Mouse (Mus musculus) cerebellum, adult 11 months (tissue): ENCODE data around the gene Cadps.

ENCODE experiments used
- DNase-seq: peaks from one replicate; pipeline ENCODE4 v3.0.0; 2022

Cadps gene

GRCm38 (mm10) chr14:12387176-12387575 is 435.7 kb downstream of the Cadps start:
- DNase-seq = no peak

- no peak for DNase-seq
These were observed 445.0 kb downstream of the Cadps start for GRCm38 (mm10) chr14:12377883-12378282.

- DNase-seq = no peak
These were observed 445.6 kb downstream of the Cadps start for GRCm38 (mm10) chr14:12377289-12377688.

GRCm38 (mm10) chr14:12375451-12375850 is 447.4 kb downstream of the Cadps start:
- DNase-seq = no peak

- no peak for DNase-seq
These were observed 472.5 kb downstream of the Cadps start for GRCm38 (mm10) chr14:12350271-12350916.

GRCm38 (mm10) chr14:12349334-12350090 is 473.4 kb downstream of the Cadps start:
- no peak for DNase-seq

- no peak for DNase-seq
These were observed 474.8 kb downstream of the Cadps start, which contains the start of gene Fezf2 for GRCm38 (mm10) chr14:12348089-12348488. Gene Fezf2, minus strand, starts transcription at chr14:12348189.

GRCm38 (mm10) chr14:12346865-12347600 is 475.8 kb downstream of the Cadps start:
- DNase-seq = no peak

- DNase-seq = no peak
These were observed 476.6 kb downstream of the Cadps start for GRCm38 (mm10) chr14:12346011-12346864.

GRCm38 (mm10) chr14:12345241-12345921 is 477.5 kb downstream of the Cadps start:
- no peak for DNase-seq

- no peak for DNase-seq
These were observed 478.1 kb downstream of the Cadps start for GRCm38 (mm10) chr14:12344746-12345240.

- DNase-seq = no peak
These were observed 478.7 kb downstream of the Cadps start for GRCm38 (mm10) chr14:12344061-12344745.

- DNase-seq = no peak
These were observed 479.4 kb downstream of the Cadps start for GRCm38 (mm10) chr14:12343451-12343941.

- no peak for DNase-seq
These were observed 480.3 kb downstream of the Cadps start for GRCm38 (mm10) chr14:12342458-12343131.

GRCm38 (mm10) chr14:12341789-12342457 is 481.0 kb downstream of the Cadps start:
- no peak for DNase-seq

- DNase-seq = no peak
These were observed 481.6 kb downstream of the Cadps start for GRCm38 (mm10) chr14:12341075-12341788.

GRCm38 (mm10) chr14:12340238-12341074 is 482.4 kb downstream of the Cadps start:
- no peak for DNase-seq
